Mouse (Mus musculus): ENCODE data around the gene Colgalt1.

The Colgalt1 gene

DNA sequence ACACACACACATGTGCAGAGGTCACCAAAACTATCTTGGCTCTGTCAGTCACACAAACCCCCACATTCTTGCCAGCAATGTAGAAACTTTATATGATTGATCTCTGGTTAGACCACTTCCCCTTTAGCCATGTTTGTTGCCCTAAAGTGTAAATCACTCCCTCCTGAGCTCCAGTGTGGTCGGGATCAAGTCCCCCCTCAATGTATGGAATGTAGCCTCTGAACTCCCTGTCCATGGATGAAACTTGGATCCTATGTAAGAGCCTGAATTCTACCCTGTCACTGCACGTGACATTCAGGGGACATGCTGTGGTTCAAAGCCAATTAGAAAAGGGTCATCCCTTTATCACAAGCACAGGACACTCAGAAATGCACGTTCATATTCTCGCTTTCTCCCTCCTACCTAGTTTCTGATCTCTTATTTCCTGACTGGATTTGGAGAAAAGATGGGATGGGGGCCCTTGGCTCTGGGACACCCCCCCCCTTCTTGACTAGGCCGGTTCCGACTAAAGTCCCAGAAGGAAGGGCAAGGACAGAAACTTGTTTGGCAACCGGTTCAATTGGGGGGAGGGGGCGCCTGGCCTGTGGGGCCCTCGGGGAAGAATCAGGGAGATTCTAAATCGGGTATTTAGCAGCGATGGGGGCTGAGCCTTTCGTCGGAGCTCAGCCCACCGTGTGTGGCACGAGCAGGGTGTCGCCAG lies 17.7 kb downstream of the Colgalt1 start:
- DNase-seq (ENCODE audit: low spot score): no peak

DNA sequence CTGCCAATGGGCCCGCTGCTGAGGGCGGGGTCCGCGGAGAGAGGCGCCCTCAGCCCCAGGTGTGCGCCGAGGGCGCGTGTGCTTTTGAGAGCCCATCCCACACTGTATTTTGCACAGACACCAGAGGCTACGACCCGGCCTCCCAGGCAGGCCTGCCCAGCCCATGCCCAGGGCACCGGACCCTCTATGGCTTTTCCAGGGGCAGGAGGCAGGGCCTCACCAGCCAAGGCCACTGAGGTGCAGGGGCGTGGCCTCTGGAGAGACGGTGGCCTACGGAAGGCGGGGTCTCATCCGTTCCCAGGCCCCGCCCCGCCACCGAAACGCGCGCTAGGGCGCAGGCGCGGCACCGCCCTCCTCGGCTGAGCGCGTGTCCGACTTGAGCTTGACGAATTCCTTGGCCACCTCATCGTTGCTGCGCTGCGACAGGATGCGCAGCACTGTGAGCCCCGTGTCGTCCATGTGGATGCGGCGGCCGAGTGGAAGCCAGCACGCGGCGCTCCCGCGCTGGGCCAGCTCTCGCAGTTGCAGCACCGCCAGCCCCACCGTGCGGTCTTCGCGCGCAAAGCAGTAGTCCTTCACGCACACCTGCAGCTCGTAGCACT lies 18.4 kb downstream of the Colgalt1 start:
- DNase-seq (ENCODE audit: low spot score): peak; percentile 92

DNA sequence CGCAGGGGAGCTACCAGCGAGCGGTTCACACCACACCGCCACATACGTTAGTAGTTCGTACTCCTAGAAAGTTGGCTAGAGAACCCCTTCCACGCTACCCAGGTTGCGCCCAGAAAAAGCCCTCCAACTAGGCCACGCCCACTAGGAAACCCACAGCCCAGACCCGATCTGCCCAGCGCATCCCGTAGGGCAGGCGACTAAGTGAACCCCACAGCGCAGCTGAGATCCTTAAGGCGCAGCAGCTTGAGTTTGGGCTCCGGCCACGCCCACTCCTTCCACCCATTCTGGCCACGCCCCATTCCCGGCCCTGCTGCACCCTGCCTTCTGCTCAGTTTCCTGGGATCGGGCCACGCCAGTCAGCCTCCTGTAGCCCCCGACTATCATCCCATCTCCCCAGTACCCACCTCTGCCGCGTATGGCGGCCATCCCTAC lies 19.0 kb downstream of the Colgalt1 start:
- DNase-seq (ENCODE audit: low spot score): peak; percentile 82

DNA sequence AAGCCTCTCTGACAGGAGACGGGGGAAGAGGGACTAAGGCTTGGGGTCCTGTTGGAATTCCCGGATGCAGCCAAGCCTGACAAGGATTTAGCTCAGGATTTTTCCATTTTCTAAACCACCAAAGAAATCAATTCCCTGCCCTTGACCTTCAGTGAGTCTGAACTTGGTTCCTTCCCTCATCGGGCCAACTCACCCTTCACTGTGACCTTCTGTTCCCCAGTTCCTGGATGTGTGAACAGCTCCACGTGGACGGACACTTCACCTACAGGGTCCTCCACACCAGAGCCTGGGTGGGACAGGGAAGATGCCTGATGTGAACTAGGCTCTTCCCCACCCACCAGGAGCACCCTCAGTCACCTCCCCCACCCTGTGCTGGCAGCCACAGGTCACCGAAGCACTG lies 20.0 kb downstream of the Colgalt1 start:
- DNase-seq (ENCODE audit: low spot score): no peak

DNA sequence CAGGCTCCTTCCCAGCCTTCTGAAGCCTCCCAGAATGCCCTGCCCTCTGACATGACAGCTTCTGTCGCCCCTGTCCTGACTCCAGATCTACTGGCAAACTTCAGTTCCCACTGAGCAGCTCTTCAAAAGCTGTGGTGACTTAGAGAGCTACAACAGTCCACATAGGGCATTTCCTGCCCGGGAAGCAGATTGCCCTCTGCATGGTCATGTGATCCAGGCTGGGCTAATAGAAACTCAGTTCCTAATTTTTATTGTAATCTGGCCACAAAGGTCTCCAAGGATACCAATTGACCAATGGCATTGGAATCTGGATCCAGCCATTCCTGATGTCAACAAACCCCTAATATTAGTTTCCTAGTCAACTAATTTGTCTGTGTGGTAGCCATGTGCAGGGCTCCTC lies 21.1 kb downstream of the Colgalt1 start:
- no peak for DNase-seq (ENCODE audit: low spot score)

DNA sequence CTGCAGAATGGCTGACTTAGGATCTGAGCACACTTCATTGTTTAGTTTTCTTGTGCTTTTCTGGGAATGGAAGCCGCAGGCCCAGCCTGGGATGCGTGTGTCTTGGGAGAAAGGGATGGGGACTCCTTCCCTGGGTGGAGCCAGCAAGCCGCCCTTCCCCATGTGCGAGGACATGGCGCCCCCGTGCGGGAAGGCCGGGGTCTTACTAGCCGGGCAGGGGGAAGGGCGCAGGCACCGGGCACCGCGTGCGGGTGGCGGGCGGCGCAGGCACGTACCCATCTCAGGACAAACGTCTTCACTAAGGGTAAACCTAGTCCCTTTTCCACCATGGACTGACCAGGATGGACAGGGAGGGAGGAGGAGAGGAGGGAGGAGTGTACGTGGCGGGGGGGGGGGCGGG lies 22.4 kb downstream of the Colgalt1 start:
- DNase-seq (ENCODE audit: low spot score): peak; percentile 55

DNA sequence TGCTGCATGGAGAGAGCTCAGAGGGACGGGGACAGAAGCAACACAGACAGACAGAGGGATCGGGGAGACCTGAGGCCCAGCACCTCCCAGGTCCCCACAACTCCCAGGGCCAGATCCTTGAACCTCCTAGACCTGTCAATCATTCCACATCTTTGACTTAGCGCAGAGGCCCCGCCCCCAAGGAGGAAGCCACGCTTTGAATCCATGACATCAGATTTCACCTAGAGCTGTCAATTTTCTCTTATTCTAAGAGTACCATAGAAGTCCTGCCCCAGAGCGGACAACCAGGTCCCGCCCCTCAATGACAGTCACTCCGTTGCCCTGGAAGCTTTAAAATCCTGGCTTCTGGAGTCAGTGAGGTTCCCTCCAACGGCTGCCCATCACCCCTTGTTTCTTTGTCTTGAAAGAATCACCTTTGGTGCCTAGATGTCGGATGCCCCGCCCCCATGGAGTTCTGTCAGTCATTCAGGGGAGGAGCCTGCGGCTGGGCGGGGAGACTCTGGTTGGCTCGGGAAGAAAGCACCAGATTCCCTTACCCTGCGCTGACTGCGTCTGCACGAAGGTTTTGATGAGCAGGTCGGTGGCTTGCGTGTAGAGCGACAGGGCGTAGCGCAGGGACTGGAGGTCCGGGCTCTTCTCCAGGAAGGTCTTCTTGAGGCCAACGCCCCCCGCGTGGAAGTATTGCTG lies 23.3 kb downstream of the Colgalt1 start:
- DNase-seq (ENCODE audit: low spot score): peak; percentile 76

DNA sequence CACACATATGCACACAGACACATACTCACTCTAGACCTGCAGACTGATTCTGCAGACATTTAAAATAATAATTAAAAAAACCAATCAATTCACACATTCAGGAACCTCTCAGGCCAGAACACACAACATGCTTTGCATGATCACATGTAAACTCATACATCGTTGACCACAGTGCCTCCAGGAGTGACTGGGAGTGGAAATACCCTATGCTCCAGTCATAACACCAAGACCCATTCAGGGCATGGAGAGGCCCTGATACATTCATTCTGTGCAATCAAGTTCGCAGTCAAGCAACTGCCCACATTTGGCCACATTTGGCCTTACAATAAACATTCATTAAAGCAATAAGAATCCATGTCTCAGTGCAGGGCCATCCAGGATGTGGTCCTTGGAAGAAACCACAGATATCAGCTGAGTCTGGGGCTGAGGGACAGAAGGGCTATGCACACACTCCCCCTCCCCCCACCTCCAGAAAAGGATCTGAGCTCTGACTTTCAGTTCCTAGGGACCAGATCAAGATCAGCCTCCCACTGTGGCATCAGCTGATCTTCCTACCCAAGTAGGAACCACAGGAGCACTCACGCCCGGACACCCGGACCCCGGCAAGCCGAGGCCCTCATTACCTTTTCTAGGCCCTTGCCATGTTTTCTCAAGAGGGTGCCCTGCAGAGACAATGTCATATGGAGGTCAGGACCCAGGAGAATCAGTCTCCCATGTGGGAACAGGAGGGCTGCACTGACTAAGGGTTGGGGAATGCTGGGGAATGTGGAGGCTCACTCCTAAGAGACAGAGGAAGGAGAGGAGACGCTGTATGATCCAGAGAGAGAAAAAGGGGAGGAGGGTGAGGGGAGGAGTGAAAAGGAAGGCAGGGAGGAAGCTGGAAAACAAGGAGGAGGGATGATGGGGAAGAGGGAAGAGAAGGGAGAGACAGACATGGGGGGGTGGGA lies 26.6 kb downstream of the Colgalt1 start:
- no peak for DNase-seq (ENCODE audit: low spot score)

DNA sequence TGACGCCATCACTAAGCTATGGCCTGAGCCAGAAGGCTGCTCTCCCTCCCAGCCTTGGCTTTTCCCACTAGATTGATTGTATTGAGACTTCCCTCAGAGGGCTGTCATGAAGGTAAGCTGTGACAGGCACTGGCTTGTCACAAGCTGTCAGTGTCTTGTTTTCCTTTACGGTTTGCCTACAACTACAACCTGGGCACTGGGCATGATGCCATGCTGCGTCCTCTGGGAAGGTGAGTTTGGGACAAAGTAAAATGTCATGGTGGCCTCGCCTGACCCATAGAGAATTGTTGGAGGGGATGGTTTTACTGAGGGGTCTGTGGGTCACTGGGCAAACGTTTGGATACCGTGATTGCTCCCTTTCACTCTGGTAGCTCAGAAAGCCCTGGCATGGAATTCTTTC lies 27.5 kb downstream of the Colgalt1 start:
- DNase-seq (ENCODE audit: low spot score): no peak

DNA sequence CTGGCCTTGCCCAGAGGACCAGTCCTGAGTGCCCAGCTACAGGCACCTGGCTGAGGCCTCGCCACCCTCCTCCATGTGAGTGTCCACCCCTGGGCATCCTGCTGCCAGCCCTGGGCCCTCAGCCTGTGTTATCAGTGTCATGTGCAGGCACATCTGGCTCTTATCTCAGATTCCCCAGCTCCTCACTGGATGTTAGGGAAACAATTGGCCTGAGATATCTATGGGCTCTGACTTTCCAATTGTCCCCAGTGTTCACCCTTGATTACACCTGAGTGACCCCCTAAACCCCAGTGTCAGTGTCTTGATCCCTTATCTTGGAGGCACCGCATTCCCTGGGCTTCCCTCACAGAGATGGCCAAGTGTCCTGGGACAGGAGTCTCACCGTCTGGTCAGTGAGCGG lies 28.5 kb downstream of the Colgalt1 start:
- no peak for DNase-seq (ENCODE audit: low spot score)

DNA sequence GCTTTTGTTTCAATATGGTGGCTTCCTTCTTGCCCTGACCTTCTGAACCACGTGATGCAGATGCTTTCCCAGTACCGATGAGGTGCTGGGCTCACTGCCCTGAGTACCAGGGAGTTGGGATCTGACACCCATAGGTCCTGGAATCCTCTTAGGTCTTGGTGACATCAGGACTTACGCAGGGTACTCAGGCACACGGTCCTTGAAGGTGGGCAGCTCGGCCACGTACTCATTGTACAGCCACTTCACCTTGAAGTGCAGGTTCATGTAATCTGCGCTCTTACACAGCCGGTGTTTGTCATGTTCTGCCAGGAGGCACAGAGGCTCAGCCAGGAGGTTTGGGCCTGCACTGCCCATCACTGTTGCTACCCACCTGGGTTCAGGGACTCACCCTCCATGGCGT lies 34.7 kb downstream of the Colgalt1 start:
- DNase-seq (ENCODE audit: low spot score): no peak

DNA sequence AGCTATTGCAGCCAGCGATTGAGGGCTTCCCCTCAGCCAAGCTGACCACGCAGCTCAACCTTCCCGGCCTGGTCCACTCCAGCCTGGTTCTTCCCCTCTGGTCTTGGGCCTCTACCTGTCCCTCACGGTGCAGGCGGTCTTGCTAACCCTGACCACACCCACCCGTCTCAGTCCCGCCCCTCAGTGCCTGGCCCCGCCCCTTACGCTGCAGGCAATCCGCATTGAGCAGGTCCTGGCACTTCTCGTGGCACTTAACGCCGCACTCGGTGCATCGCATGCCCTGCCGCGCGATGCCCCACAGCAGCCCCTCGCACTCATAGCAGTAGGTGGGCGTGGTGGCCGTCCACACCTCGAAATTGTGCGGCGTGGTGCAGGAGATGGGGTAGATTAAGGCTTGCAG lies 43.8 kb downstream of the Colgalt1 start:
- DNase-seq (ENCODE audit: low spot score): peak; percentile 50

DNA sequence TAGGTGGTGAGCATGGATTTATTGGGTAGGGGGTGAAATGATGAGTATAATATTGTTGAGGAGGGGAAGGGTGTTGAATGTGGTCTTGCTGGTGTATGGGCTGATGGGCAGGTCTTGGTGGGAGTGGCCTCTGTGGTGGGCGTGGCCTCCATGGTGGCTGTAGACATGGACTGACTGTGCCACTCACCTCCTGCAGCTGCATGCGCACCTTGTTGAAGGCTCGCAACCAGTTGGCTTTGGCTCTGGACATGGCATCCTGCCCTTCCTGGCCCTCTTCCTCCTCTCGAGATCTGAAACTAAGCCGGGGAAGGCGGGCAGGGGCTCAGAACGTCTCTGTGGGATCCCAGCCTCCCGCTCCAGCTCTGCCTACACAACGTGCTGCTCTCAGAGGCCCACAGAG lies 47.0 kb downstream of the Colgalt1 start:
- no peak for DNase-seq (ENCODE audit: low spot score)

DNA sequence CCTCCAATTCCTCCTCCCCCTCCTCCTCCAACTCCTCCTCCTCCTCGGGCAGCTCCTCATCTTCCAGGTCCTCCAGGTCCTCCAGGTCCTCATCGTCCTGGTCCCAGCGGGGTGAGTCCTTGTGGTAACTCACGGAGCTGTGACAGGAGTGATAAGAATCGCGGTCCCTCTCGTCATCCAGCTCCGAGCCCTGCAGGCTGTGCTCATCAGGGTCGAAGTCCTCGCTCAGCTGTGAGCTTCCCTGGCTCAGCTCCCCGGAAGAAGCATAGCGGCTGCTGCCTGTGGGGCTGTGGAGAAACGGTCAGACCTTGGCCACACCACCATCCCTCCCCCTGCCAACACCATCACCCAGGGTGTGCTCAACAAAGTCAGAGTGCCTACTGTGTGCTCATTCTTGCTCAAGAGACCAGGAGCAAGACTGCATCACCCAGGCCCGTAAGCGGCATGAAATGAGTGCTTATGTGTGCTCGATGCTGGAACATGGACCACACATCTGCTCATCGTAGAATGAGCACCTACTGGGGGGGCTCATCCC lies 47.8 kb downstream of the Colgalt1 start:
- DNase-seq (ENCODE audit: low spot score): no peak

DNA sequence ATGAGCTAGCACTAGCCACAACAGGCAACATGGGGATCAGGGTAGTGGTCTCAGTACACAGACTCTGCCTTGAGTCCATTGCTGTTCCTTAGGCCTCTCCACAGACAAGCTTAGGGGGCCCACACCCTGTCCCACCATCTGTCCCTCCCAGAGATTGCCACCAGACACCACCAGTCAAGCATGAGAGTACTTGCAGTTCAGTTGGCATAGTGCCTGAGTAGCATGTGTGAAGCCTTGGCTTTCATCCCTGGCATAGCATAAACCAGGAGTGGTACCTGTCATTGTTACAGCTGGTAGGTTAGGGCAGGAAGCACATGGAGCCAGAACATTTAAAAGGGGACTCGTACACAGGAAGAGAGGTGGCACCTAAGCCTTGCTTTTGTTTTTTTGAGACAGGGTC lies 49.0 kb downstream of the Colgalt1 start:
- DNase-seq (ENCODE audit: low spot score): no peak

DNA sequence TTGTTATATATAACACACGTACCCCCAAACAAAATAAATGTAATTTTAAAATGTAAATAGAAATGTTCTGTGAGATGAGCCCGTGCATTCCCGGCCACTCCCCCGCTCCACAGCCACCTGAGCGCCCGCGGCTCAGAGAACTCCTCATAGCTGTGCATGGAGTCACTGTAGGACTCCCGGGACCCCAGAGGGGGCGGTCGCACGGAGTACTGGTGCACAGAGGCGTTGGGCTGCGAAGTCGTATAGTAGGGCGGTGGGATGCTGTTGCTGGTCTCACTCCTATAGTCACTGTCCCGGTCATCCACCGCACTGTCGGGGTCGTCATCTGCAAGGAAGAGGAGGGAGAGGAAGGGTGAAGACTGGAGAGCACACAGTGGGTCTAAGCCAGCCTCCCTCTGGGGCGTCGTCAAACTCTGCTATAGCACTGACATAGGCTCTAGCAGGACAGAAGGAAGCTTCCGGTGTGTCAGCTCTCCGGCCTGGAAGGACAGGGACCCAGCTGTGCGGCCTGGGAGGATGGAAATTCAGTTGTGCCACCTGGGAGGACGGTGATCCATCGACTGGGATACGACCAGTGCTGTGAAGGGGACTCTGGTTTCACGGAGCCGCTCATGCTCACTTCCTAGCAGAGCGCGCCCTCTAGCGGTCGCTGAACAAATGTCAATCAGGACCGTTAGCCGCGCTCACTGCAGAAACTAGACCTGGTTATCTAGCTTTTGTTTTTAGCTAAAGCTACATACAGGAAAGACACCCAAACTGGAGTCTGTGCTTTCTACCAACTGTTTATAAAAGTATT lies 49.7 kb downstream of the Colgalt1 start:
- peak; percentile 81 for DNase-seq (ENCODE audit: low spot score)

DNA sequence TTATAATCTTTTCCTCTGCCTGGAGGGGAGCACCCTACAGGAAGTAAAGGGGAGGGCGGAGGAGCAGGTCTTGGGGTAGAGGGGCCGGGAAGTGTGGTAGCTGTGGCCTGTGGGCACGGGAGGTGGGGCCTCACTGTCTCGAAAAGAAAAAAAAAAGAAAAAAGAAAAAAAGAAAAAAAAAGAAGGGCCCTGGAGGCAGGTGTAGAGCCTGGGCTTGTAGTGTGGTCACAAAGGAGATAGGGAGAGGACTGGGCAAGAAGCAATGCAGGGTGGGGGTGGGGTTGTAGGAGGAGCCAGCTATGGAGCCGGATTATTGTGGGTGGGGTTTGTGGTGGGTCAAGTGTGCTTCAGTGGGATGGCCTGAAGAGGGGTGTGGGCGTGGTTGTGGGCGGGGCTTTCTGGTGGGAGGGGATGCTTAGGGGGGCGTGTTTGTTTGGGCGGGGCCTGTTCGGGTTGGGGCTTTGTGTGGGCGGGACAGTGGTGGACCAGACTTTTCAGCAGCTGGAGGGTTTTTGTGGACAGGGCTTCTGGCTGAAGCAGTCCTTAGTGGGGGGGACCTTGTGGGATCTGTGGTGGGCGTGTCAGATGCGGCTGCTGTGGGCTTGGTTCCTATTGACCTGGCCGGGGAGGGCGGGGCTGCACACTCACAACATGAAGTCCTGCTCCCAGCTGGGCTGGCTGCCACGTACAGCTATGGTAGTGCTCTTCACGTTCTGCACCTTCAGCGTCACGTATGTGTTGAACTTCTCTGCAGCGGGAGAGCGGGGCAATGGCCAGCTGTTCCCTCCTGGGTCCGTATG lies 54.7 kb downstream of the Colgalt1 start:
- DNase-seq (ENCODE audit: low spot score): peak; percentile 65

DNA sequence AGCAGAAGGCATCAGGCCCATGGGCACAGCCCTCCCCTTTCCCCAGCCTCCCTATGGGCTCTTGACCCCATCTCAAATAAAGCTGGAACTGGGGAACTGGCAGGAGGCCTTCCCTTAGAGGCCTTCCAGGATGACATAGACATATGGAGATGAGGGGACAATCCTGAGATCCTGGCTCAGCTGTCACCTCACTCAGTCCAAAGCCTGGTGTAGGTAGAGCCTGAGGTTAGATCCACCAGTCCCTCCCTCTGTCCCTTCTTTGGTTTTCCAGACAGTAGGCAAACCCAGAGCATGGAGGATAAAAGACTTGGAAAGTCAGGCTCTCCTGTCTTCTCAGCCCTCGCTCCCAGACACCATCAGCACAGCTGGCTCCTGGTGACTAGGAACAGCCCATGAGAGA lies 56.1 kb downstream of the Colgalt1 start:
- no peak for DNase-seq (ENCODE audit: low spot score)

DNA sequence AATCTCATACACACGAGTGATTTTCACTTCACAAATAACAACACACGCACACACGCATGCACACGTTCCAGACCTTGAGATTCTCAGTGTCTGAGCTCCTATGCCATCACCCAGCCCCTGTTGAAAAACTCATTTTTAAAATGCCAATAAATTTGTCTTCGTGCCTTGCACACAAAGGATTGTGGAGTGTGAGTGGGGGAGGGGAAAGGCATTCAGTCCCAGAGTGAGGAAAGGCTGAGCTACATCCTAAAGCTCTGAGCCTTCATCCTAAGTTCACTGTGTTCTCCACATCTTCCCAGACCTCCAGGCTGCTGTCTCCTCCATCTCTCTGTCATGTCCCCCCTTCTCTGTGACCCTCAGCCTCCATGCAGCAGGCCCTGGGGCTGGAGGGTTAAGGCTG lies 56.5 kb downstream of the Colgalt1 start:
- DNase-seq (ENCODE audit: low spot score): no peak

DNA sequence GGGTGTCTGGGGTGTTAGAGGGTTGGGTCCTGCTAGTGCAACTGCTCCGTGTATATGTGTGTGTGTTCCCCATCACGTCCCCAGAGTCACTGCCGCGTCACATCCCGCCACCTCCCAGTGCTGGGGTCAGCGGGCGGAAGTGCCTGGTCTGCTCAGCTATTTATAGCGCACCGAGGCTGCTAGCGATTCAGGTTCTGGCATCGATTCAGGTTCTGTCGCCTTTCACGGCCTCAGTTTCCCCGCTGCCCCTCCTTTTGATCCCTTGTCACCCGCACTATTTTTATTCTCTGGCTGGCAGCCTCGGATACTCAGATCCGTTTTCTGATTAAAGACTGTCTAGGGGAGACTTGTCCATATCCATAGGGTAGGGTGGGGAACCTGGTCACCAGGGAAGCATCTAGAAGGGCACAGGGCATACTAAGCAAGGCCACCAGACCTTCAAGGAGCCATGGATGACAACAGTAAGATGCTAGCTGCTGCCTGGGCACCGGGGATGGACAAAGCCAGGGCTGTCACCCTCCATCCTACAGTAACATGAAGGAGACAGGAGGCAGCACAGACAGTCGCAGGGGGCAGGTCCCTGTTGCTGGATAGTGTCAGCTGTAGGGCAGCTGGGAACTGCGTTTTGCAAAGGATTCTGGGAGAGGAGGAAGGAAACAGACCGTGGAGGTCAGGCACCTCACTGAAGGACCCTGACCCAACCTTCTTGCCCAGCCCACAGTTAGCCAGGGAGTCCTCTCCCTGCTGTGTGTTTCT lies 57.6 kb downstream of the Colgalt1 start:
- no peak for DNase-seq (ENCODE audit: low spot score)

Measured in testis, postnatal 14 days (tissue).